Mouse (Mus musculus): Measurements from ENCODE around the gene Pappa.

The Pappa gene

GRCm38 (mm10) chr4:65269996-65270395 is 146.0 kb downstream of the Pappa start:
- DNase-seq (ENCODE audit: low spot score in 2 of 2), result no peak

- peak; percentile 31 to 50 for DNase-seq (ENCODE audit: low spot score in 2 of 2)
Measured at GRCm38 (mm10) chr4:65272295-65272694, 148.3 kb downstream of the Pappa start.

- no peak for DNase-seq (ENCODE audit: low spot score in 2 of 2)
Measured at GRCm38 (mm10) chr4:65273299-65273851, 149.4 kb downstream of the Pappa start.

- DNase-seq (ENCODE audit: low spot score in 2 of 2), result no peak
Measured at GRCm38 (mm10) chr4:65278451-65279271, 154.7 kb downstream of the Pappa start.

GRCm38 (mm10) chr4:65279272-65279653 is 155.3 kb downstream of the Pappa start:
- no peak for DNase-seq (ENCODE audit: low spot score in 2 of 2)

- no peak for DNase-seq (ENCODE audit: low spot score in 2 of 2)
Measured at GRCm38 (mm10) chr4:65279979-65280677, 156.2 kb downstream of the Pappa start.

- no peak for DNase-seq (ENCODE audit: low spot score in 2 of 2)
Measured at GRCm38 (mm10) chr4:65280888-65281287, 156.9 kb downstream of the Pappa start.

- DNase-seq (ENCODE audit: low spot score in 2 of 2), result no peak
Measured at GRCm38 (mm10) chr4:65283611-65284010, 159.6 kb downstream of the Pappa start.

- DNase-seq (ENCODE audit: low spot score in 2 of 2), result no peak
Measured at GRCm38 (mm10) chr4:65285165-65285564, 161.2 kb downstream of the Pappa start.

GRCm38 (mm10) chr4:65289247-65289646 is 165.3 kb downstream of the Pappa start:
- no peak for DNase-seq (ENCODE audit: low spot score in 2 of 2)

GRCm38 (mm10) chr4:65295741-65296140 is 171.8 kb downstream of the Pappa start:
- DNase-seq (ENCODE audit: low spot score in 2 of 2), result no peak

- DNase-seq (ENCODE audit: low spot score in 2 of 2), result peak; percentile 35
Measured at GRCm38 (mm10) chr4:65296356-65296967, 172.5 kb downstream of the Pappa start.

- DNase-seq (ENCODE audit: low spot score in 2 of 2), result no peak
Measured at GRCm38 (mm10) chr4:65296968-65297499, 173.1 kb downstream of the Pappa start.

- DNase-seq (ENCODE audit: low spot score in 2 of 2), result no peak
Measured at GRCm38 (mm10) chr4:65298212-65299181, 174.5 kb downstream of the Pappa start.

GRCm38 (mm10) chr4:65299365-65299764 is 175.4 kb downstream of the Pappa start:
- DNase-seq (ENCODE audit: low spot score in 2 of 2), result no peak

GRCm38 (mm10) chr4:65300431-65300830 is 176.5 kb downstream of the Pappa start:
- DNase-seq (ENCODE audit: low spot score in 2 of 2), result no peak

- no peak for DNase-seq (ENCODE audit: low spot score in 2 of 2)
Measured at GRCm38 (mm10) chr4:65302666-65303065, 178.7 kb downstream of the Pappa start.

GRCm38 (mm10) chr4:65317877-65318525 is 194.0 kb downstream of the Pappa start:
- peak; percentile 20 to 25 for DNase-seq (ENCODE audit: low spot score in 2 of 2)

- DNase-seq (ENCODE audit: low spot score in 2 of 2), result no peak
Measured at GRCm38 (mm10) chr4:65321340-65321739, 197.4 kb downstream of the Pappa start.

- DNase-seq (ENCODE audit: low spot score in 2 of 2), result no peak
Measured at GRCm38 (mm10) chr4:65321959-65322358, 198.0 kb downstream of the Pappa start.
